Mouse (Mus musculus) cortical plate, adult 2 months (tissue): ENCODE results near the gene Cenpb. TPM values are rescaled to one million over a fixed set of nuclear protein-coding genes. Genes with fewer than 3 reads are reported as not detected.

Experiments
- H3K27ac ChIP-seq: fragments of 200-500 bp; 2 replicates; pipeline ENCODE4 v1.5.1; 2012; ENCODE audit warnings: low read length, control low read depth, inconsistent platforms; ENCODE audit not compliant: insufficient read depth
- H3K4me1 ChIP-seq: fragments of 200-500 bp; 2 replicates; pipeline ENCODE4 v1.6.1; 2011; ENCODE audit warnings: low read length; ENCODE audit not compliant: control insufficient read depth, insufficient read depth
- H3K4me3 ChIP-seq: fragments of 200-500 bp; 2 replicates; pipeline ENCODE4 v1.5.1; 2011; ENCODE audit warnings: mild to moderate bottlenecking, low read length, control low read depth; ENCODE audit not compliant: insufficient read depth
- CTCF ChIP-seq: fragments of 200-500 bp; IDR thresholded peaks from 2 replicates; pipeline ENCODE4 v1.5.1; 2011; ENCODE audit warnings: mild to moderate bottlenecking, control low read depth, low read length; ENCODE audit not compliant: insufficient read depth; ENCODE audit errors: extremely low read depth
- POLR2A ChIP-seq: fragments of 200-500 bp; IDR thresholded peaks from 2 replicates; pipeline ENCODE4 v1.6.1; 2011; ENCODE audit warnings: mild to moderate bottlenecking, low read length, control low read depth; ENCODE audit not compliant: insufficient read depth; ENCODE audit errors: extremely low read depth
- polyA plus RNA-seq: library from polyadenylated mRNA; depleted of rRNA; stranded (reverse); fragments of >200 nt; gene quantifications from 2 replicates; pipeline ENCODE4 v1.2.3, GENCODE M21; 2012

The Cenpb gene
- polyA plus RNA-seq, 1 experiment, result 82.1 TPM

GRCm38 (mm10) chr2:131171401-131172104 is 8.3 kb downstream of the Cenpb start:
- peaks cover 3% of the 10 kb centered on the region for H3K4me1 ChIP-seq
- H3K27ac ChIP-seq, result no peak overlapping the region
- no peak overlapping the region for H3K4me3 ChIP-seq
- TF ChIP-seq POLR2A (no peak), CTCF (no peak)

DNA sequence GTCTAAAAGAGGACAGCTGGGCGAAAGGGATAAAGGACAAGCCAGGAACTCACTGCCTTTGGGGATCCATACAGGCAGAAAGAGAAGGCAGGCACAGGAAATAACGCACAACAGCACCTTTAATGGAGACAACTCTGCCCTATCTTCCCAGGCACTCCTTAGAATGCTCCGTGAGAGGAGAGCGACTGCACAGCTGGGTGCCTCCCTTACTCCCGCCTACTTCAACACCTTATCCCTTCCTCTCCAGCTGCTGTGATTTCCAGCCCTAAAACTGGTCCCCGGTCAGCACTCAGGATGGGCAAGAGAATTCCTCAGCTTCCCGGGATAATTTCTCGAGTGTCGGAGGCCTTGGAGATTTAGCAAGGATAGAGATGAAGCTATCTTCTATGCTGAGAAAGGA is 8.9 kb downstream of the Cenpb start:
- Histone ChIP-seq H3K4me3 (no peak overlapping the region), H3K27ac (no peak overlapping the region), H3K4me1 (peaks cover 3% of the 10 kb centered on the region)
- no peak for TF ChIP-seq CTCF
- TF ChIP-seq POLR2A, result no peak

- TF ChIP-seq POLR2A, result no peak
- TF ChIP-seq CTCF, result no peak
- H3K4me1 ChIP-seq, result peaks cover 1% of the 10 kb centered on the region
- H3K27ac ChIP-seq, result no peak overlapping the region
- no peak overlapping the region for H3K4me3 ChIP-seq
These were observed 11.0 kb downstream of the Cenpb start for GRCm38 (mm10) chr2:131168914-131169313.

DNA sequence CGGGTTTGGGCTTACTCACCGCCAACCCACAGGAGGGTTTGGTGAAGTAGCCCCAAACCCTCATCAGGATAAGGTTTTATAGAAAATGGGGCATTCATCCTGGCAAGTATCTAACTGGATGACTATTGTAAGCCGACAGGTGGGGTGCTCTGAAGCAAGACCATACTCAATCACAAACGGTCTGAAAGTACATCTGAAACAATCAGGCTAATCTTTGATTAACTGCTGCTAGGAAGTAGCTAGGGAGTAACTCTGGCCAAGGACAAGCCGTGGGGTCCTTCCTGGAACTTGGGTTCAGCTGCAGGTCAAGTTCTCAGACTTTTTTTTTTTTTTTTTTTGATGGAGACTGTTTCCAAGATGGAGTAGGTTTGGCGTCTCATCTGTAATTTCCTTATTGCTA is 11.9 kb downstream of the Cenpb start:
- Histone ChIP-seq H3K4me1 (peaks cover 1% of the 10 kb centered on the region), H3K27ac (no peak overlapping the region), H3K4me3 (no peak overlapping the region)
- TF ChIP-seq CTCF (no peak), POLR2A (no peak)

- H3K4me1 ChIP-seq, result peaks cover 1% of the 10 kb centered on the region
- TF ChIP-seq POLR2A, result no peak
- no peak for TF ChIP-seq CTCF
- H3K27ac ChIP-seq, result no peak overlapping the region
These were observed 13.7 kb downstream of the Cenpb start for GRCm38 (mm10) chr2:131166172-131166571.

DNA sequence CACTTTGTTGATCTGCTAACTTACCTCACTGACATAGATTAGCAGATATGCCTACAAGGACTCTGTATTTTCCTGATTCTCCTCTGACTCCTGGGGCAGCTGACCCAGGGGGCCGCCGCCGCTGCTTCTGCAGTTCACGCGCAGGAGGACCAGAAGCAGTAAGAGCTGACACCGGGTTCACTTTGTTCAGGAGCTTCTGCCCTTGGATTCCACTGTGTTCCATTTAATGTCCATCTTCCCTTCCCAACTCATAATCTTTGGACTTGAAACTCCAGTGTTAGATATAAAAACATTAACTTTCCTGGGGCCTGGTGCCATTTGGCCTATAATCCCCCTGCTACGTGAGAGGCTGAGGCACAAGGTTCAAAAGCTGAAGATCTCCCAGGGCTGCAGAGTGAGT is 15.9 kb downstream of the Cenpb start:
- no peak overlapping the region for H3K27ac ChIP-seq
- peaks cover 2% of the 10 kb centered on the region for H3K4me1 ChIP-seq
- H3K4me3 ChIP-seq, result no peak overlapping the region
- TF ChIP-seq CTCF (no peak), POLR2A (no peak)

More at GRCm38 (mm10) chr2:131166172-131166571, 13.7 kb downstream of the Cenpb start:
- no peak overlapping the region for H3K4me3 ChIP-seq

DNA sequence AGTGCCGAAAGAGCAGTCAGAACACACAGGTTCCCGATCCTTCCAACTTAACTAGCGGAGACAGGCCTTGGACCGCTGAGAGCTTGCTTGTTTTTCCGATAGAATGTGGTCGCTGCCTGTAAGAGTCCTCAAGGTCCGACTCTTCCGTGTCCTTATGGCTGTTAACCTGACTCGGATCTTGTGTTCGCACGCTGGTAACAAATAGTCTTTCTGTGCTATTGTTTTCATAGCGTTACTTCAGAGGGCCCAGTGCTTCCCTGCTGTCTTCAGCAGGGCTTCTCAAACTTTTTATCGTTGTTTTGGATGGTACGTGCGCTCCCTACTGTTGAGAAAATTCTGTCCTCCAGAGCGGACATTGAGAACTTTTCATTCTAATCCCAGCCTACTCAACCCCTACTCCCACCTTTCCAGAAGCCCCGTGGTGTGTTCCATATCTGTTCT is 19.2 kb downstream of the Cenpb start:
- peak overlapping the region; percentile 26; the same call in 1 of the 2 replicates for H3K27ac ChIP-seq

DNA sequence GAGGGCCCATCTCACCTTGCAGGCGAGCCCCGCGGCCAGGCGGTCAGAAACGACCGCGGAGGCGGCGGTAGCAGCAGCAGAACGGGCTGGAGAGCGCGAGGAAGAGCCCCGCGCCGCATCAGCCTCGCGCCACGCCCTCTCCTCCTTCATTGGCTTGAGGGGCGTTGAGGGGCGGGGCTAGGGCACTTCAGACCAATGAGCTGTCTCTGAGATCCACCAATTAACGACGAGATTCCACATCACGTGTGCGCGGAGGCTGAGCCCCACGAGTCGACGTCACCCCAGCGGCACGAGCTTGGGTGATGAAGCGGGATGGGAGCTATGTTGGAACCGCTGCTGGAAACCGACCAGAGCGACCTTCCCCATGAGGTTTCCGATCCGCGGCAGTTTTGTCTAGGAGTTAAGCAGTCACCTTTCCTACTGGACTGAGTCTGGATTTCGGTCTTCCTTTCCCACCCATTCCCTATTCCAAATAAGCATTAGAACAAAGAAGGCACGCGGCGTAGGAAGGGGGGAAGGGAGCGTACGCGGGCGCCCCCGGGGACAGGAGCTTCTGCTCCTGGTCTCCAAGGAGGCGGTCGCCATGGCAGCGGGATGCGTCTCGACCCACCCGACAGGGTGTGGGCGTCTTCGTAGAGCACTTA is 19.8 kb downstream of the Cenpb start, which contains the start of gene 1700037H04Rik:
1700037H04Rik (minus strand) TSS at position 144 of the 644 bp plus-strand sequence.
- TF ChIP-seq POLR2A (peak; percentile 97), CTCF (no peak)
- Histone ChIP-seq H3K27ac (peak within 1 kb of the TSS; percentile 63), H3K4me3 (peak within 1 kb of the TSS; percentile 75), H3K4me1 (peaks cover 4% of the 10 kb centered on the region)

More for the DNA sequence above, 19.2 kb downstream of the Cenpb start:
- TF ChIP-seq POLR2A (no peak), CTCF (peak; percentile 30; the same call in 1 of the 2 replicates)
- peaks cover 4% of the 10 kb centered on the region for H3K4me1 ChIP-seq
- peak overlapping the region; percentile 75 for H3K4me3 ChIP-seq

- Histone ChIP-seq H3K4me1 (peaks cover 4% of the 10 kb centered on the region), H3K27ac (no peak overlapping the region), H3K4me3 (peak overlapping the region; percentile 75)
- TF ChIP-seq CTCF (no peak), POLR2A (no peak)
These were observed 20.4 kb downstream of the Cenpb start for GRCm38 (mm10) chr2:131159491-131159910.

GRCm38 (mm10) chr2:131156987-131157386 is 22.9 kb downstream of the Cenpb start:
- TF ChIP-seq POLR2A, result no peak
- no peak for TF ChIP-seq CTCF
- no peak overlapping the region for H3K27ac ChIP-seq
- no peak overlapping the region for H3K4me3 ChIP-seq
- peaks cover 4% of the 10 kb centered on the region for H3K4me1 ChIP-seq
